Mouse (Mus musculus) liver, adult 2 months (tissue): ENCODE results near the gene Tab1. TPM values are rescaled to one million over a fixed set of nuclear protein-coding genes. Genes with fewer than 3 reads are reported as not detected.

Source experiments
- DNase-seq: peaks from one replicate; pipeline ENCODE4 v3.0.0-alpha.2; 2011; ENCODE audit warnings: low read depth, low spot score; ENCODE audit errors: extremely low read depth
- H3K27ac ChIP-seq: fragments of 200-500 bp; replicated peaks from 2 replicates; pipeline ENCODE4 v1.5.1; 2012; ENCODE audit warnings: low read depth, mild to moderate bottlenecking, control low read depth, inconsistent platforms, low read length; ENCODE audit not compliant: insufficient read depth
- H3K27me3 ChIP-seq: fragments of 200-500 bp; 2 replicates; pipeline ENCODE4 v1.6.1; 2012; ENCODE audit warnings: mild to moderate bottlenecking, moderate library complexity, low read length, inconsistent platforms; ENCODE audit not compliant: control insufficient read depth, insufficient read depth
- H3K36me3 ChIP-seq: fragments of 200-500 bp; 2 replicates; pipeline ENCODE4 v1.6.1; 2012; ENCODE audit warnings: low read length, inconsistent platforms; ENCODE audit not compliant: control insufficient read depth, insufficient read depth
- H3K4me1 ChIP-seq: fragments of 200-500 bp; 2 replicates; pipeline ENCODE4 v1.6.1; 2011; ENCODE audit warnings: low read length; ENCODE audit not compliant: control insufficient read depth, insufficient read depth
- H3K4me3 ChIP-seq: fragments of 200-500 bp; 2 replicates; pipeline ENCODE4 v1.5.1; 2011; ENCODE audit warnings: low read depth, mild to moderate bottlenecking, control low read depth, low read length, moderate library complexity; ENCODE audit not compliant: insufficient read depth
- H3K79me2 ChIP-seq: fragments of 200-500 bp; 2 replicates; pipeline ENCODE4 v1.6.1; 2012; ENCODE audit warnings: inconsistent platforms, mild to moderate bottlenecking, low read length, moderate library complexity; ENCODE audit not compliant: control insufficient read depth, insufficient read depth
- H3K9ac ChIP-seq: fragments of 200-500 bp; 2 replicates; pipeline ENCODE4 v1.6.1; 2012; ENCODE audit warnings: low read depth, mild to moderate bottlenecking, control low read depth, inconsistent platforms, low read length
- CTCF ChIP-seq: fragments of 200-500 bp; IDR thresholded peaks from 2 replicates; pipeline ENCODE4 v1.5.1; 2011; ENCODE audit warnings: low read depth, low read length, control low read depth
- POLR2A ChIP-seq: fragments of 200-500 bp; IDR thresholded peaks from 2 replicates; pipeline ENCODE4 v1.6.1; 2011; ENCODE audit warnings: low read length, control low read depth; ENCODE audit not compliant: insufficient read depth; ENCODE audit errors: extremely low read depth
- WGBS: fragments of 180-500 bp; shearing (Covaris S2); methylation state at CpG from one replicate; pipeline ENCODE4 v1.1.7; 2018; 5-methylcytosine and 5-hydroxymethylcytosine counted together
- polyA plus RNA-seq: library from polyadenylated mRNA; depleted of rRNA; stranded (reverse); fragments of >200 nt; gene quantifications from 2 replicates; pipeline ENCODE4 v1.2.3, GENCODE M21; 2012
- total RNA-seq: library from RNA; depleted of rRNA; stranded (reverse); fragments of >200 nt; gene quantifications from 2 replicates; pipeline ENCODE4 v1.2.3, GENCODE M21; 2014

The Tab1 gene
- total and polyA plus RNA-seq, 2 experiments = 4.1 to 5.0 TPM

- 82% methylated on average over 6 of the region's 6 CpGs for WGBS
- no peak overlapping the region for H3K9ac ChIP-seq
- no peaks in the 10 kb centered on the region for H3K27me3 ChIP-seq
- no peak overlapping the region for H3K4me3 ChIP-seq
- H3K36me3 ChIP-seq = no peaks in the 10 kb centered on the region
- TF ChIP-seq CTCF = no peak
- no peak for TF ChIP-seq POLR2A
- no peak overlapping the region for H3K27ac ChIP-seq
- H3K4me1 ChIP-seq = 0 out of 2 replicates have a peak, but pooled peaks cover 2% of the 10 kb centered on the region
- no peaks in the 10 kb centered on the region for H3K79me2 ChIP-seq
- no peak for DNase-seq
These were observed 59.3 kb downstream of the Tab1 start for GRCm38 (mm10) chr15:80192246-80192585.

DNA sequence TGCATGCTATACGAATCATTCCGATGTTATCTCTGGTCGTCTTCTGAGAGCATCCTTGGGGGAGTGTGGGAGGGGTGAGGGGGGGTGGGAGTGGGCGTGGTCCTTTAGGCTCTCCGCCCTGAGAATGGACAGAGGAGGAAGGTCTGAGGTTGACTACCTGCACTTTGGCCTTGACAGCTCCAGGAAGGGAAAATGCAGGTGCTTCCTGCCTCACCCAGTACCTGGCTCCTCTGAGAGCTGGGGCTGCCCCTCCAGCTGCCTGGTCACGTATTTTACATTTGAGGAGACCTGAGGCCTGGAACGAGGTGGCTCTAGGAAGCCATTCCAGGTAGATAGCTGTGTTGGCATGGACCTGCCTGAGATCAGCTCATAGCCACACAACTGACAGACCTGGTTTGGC lies 59.9 kb downstream of the Tab1 start:
- no peak for DNase-seq
- H3K4me1 ChIP-seq = 0 out of 2 replicates have a peak, but pooled peaks cover 2% of the 10 kb centered on the region
- H3K27me3 ChIP-seq = no peaks in the 10 kb centered on the region
- WGBS = 77% methylated on average over 7 of the region's 7 CpGs
- no peaks in the 10 kb centered on the region for H3K36me3 ChIP-seq
- H3K27ac ChIP-seq = no peak overlapping the region
- H3K4me3 ChIP-seq = no peak overlapping the region
- no peak for TF ChIP-seq POLR2A
- H3K79me2 ChIP-seq = no peaks in the 10 kb centered on the region
- H3K9ac ChIP-seq = no peak overlapping the region

DNA sequence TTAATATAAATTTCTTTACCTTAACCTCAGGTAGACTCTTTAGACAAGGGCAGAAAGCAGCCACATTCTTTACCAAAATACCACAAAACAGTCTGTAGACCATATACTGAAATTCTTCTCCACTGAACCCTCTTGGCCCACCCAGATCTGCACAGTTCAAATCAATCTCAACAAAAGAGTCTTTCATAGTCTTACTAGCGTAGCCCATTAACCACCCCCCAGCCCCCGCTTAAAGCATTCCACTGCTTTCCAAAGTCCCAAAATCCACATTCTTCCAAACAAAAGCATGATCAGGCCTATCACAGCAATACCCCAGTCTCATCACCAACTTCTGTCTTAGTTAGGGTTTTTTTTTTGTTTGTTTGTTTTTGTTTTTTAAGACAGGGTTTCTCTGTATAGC lies 66.6 kb downstream of the Tab1 start:
- Histone ChIP-seq H3K79me2 (no peaks in the 10 kb centered on the region), H3K4me3 (no peak overlapping the region), H3K36me3 (no peaks in the 10 kb centered on the region), H3K27me3 (no peaks in the 10 kb centered on the region), H3K9ac (no peak overlapping the region), H3K27ac (no peak overlapping the region), H3K4me1 (no peaks in the 10 kb centered on the region)
- DNase-seq = no peak
- TF ChIP-seq CTCF (no peak), POLR2A (no peak)
- WGBS = 97% methylated on average over 2 of the region's 2 CpGs

DNA sequence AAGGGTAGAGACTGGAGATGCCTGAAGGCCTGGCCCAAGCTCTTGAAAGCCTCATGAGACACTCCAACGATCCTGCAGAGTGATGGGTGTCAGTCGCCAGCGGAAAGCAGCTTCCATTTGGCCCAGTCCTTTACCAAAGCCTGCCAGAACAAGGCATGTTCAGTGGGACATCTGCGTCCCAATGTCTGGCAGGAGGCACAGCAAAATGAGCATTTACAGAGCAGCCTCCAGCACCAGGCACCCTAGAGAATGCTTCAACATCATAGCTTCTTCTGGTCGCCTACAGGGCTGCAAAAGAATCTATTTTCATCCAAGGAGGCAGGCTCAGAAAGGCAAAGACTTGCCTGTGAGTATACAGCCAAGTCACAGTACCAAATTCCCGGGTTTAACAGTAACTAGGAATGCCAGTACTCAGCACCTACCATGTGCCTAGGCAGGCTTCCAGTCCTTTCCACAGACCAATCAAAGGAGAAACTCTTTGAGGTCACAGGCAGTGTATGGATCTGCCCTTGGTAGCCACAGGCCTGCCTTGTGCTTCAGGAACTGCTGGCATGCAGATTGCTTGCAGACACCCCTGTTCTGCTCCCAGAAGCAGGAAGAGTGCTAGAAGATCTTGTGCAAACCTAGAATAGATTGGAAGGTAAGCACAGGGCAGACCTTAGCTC lies 69.3 kb downstream of the Tab1 start:
- Histone ChIP-seq H3K4me1 (no peaks in the 10 kb centered on the region), H3K27ac (no peak overlapping the region), H3K79me2 (no peaks in the 10 kb centered on the region), H3K27me3 (no peaks in the 10 kb centered on the region), H3K36me3 (no peaks in the 10 kb centered on the region), H3K9ac (no peak overlapping the region), H3K4me3 (no peak overlapping the region)
- WGBS = 80% methylated on average over 6 of the region's 6 CpGs
- DNase-seq = no peak
- no peak for TF ChIP-seq CTCF
- no peak for TF ChIP-seq POLR2A

GRCm38 (mm10) chr15:80203406-80203805 lies 70.5 kb downstream of the Tab1 start:
- Histone ChIP-seq H3K4me1 (no peaks in the 10 kb centered on the region), H3K4me3 (no peak overlapping the region), H3K9ac (no peak overlapping the region), H3K36me3 (no peaks in the 10 kb centered on the region), H3K27ac (no peak overlapping the region), H3K27me3 (no peaks in the 10 kb centered on the region), H3K79me2 (no peaks in the 10 kb centered on the region)
- 20% methylated on average over 4 of the region's 4 CpGs for WGBS
- no peak for DNase-seq
- no peak for TF ChIP-seq POLR2A
- no peak for TF ChIP-seq CTCF

DNA sequence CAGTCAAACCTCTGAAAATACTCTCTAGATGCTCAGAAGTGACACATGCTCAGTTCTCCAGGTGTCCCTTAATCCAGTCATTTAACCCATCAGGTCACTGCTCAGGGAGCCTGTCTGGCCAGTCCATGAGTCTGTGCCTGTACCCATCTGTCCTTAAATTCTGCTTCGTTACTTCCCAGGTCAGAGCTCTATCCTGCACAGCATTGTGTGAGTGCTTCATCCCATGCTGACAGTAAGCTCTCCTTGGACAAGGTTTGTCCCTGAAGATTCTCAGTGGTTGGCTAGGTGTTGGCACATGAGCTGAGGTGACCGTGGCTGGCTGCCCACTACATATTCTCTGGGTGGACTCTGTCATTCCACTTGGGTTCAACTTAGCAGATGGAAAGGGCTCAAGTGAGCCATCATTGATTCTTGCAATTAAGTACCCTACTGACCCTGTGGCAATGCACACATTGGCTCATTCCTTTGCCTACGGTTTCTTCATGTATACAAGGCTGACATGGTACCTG lies 73.2 kb downstream of the Tab1 start:
- no peak for DNase-seq
- 78% methylated on average over 3 of the region's 3 CpGs for WGBS
- no peaks in the 10 kb centered on the region for H3K79me2 ChIP-seq
- no peak overlapping the region for H3K9ac ChIP-seq
- H3K27ac ChIP-seq = no peak overlapping the region
- no peak overlapping the region for H3K4me3 ChIP-seq
- no peaks in the 10 kb centered on the region for H3K27me3 ChIP-seq
- H3K4me1 ChIP-seq = no peaks in the 10 kb centered on the region
- no peaks in the 10 kb centered on the region for H3K36me3 ChIP-seq
- TF ChIP-seq POLR2A (no peak), CTCF (no peak)
